Comparison of ENCODE assay signal across 36 mouse cellular contexts in genomic region chr2:103815976-103816375, GRCm38 (mm10).
"Had no signal": no experiment of that assay in that cellular context is flagged by ENCODE, and none has a peak within 500 bp of the region (broad histone marks: within the 10 kb centered on the region; RNA-seq: fewer than 3 reads in every experiment).

No protein-coding gene starts in this region.

- H3K36me3 ChIP-seq: heart, embryonic 10.5 days; heart, embryonic 12.5 days; heart, embryonic 13.5 days; heart, embryonic 15.5 days; hindbrain, embryonic 10.5 days; hindbrain, embryonic 12.5 days; hindbrain, embryonic 13.5 days; hindbrain, embryonic 15.5 days; intestine, embryonic 15.5 days; kidney, embryonic 15.5 days had no signal

- DNase-seq: heart, postnatal 10 days; heart, postnatal 14 days; heart, postnatal 36 days; heart, postnatal 4 days; kidney, adult 11 months; kidney, adult 18-20 months; kidney, adult 2 months; kidney, adult 8-10 months; kidney, adult 9 months; kidney, postnatal 10 days; kidney, postnatal 14 days; kidney, postnatal 25 days; kidney, postnatal 36 days; kidney, postnatal 4 days; layer of hippocampus, adult 9-11 months; layer of hippocampus, postnatal 36 days had no signal

- H3K27me3 ChIP-seq: heart, embryonic 12.5 days; heart, embryonic 13.5 days; heart, embryonic 15.5 days; hindbrain, embryonic 12.5 days; hindbrain, embryonic 13.5 days; hindbrain, embryonic 15.5 days; intestine, embryonic 15.5 days; kidney, embryonic 15.5 days had no signal

- ATAC-seq: hindbrain, embryonic 16.5 days; hindbrain, postnatal 0 days; inflammation-experienced regulatory T-cells, adult 6 months; intestine, embryonic 15.5 days; intestine, embryonic 16.5 days; intestine, postnatal 0 days had no signal

- H3K9me3 ChIP-seq: heart, embryonic 10.5 days; heart, embryonic 12.5 days; heart, embryonic 13.5 days; heart, embryonic 15.5 days; hindbrain, embryonic 10.5 days; hindbrain, embryonic 12.5 days; hindbrain, embryonic 13.5 days; hindbrain, embryonic 15.5 days; intestine, embryonic 15.5 days; kidney, embryonic 15.5 days had no signal

- H3K4me3 ChIP-seq: heart, embryonic 10.5 days; heart, embryonic 12.5 days; heart, embryonic 13.5 days; heart, embryonic 15.5 days; hindbrain, embryonic 10.5 days; hindbrain, embryonic 12.5 days; hindbrain, embryonic 13.5 days; hindbrain, embryonic 15.5 days; intestine, embryonic 15.5 days; kidney, embryonic 15.5 days; layer of hippocampus, adult 2 months; left cerebral cortex, adult 2 months had no signal

- H3K27ac ChIP-seq: heart, embryonic 10.5 days; heart, embryonic 13.5 days; heart, embryonic 15.5 days; hindbrain, embryonic 10.5 days; hindbrain, embryonic 12.5 days; hindbrain, embryonic 13.5 days; hindbrain, embryonic 14.5 days; hindbrain, embryonic 15.5 days; hindbrain, postnatal 0 days; intestine, embryonic 15.5 days; kidney, embryonic 15.5 days; kidney, postnatal 0 days; layer of hippocampus, adult 2 months; left cerebral cortex, adult 2 months had no signal

- H3K4me1 ChIP-seq: heart, embryonic 12.5 days; heart, embryonic 13.5 days; heart, embryonic 15.5 days; hindbrain, embryonic 10.5 days; hindbrain, embryonic 12.5 days; hindbrain, embryonic 13.5 days; hindbrain, embryonic 15.5 days; intestine, embryonic 15.5 days; kidney, embryonic 15.5 days had no signal

- H3K9ac ChIP-seq: heart, embryonic 12.5 days; heart, embryonic 13.5 days; heart, embryonic 15.5 days; hindbrain, embryonic 12.5 days; hindbrain, embryonic 13.5 days; hindbrain, embryonic 14.5 days; hindbrain, embryonic 15.5 days; intestine, embryonic 15.5 days; kidney, embryonic 15.5 days had no signal

- H3K4me2 ChIP-seq: heart, embryonic 11.5 days; heart, embryonic 12.5 days; heart, embryonic 13.5 days; heart, embryonic 15.5 days; hindbrain, embryonic 12.5 days; hindbrain, embryonic 13.5 days; hindbrain, embryonic 14.5 days; hindbrain, embryonic 15.5 days; intestine, embryonic 15.5 days; kidney, embryonic 15.5 days had no signal
